ENCODE assay signal across 8 mouse cellular contexts in the genomic region with DNA sequence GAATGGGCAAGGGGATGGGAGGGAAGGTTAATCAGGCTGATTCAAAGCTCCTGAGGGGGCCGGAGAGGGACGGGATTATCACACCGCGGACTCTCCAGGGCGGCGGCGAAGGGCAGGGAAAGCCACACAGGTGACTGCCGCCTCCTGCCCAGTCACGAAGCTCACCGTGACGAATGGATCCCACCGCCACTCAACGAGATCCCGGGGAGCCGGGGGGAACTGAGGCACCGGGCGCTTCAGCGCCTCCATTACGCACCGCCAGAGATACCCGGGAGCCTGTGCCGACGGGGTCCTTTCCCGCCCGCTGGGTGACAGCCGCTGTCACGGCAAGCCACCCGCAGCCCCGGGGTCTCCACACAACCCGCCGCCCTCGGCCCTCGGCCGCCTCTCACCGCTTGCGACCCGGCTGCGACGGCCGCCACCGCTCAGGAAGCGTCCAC. TPM values are rescaled to one million over a fixed set of nuclear protein-coding genes. Genes with fewer than 3 reads are reported as not detected.
DNase-seq lines count a peak whose midpoint lies in the region; ATAC-seq and TF ChIP-seq lines count a peak whose summit lies in the region.

No protein-coding gene starts in this region.

- TF ChIP-seq CTCF in cerebellum, adult 2 months (IDR thresholded peaks at IDR 0.05; ENCODE audit: borderline replicate concordance, insufficient read depth, low read depth, low read length), result no peak

- under 1% methylated on average over 42 of the region's 42 CpGs for WGBS in cerebellum, adult 2 months
- WGBS in neural tube, embryonic 11.5 days, result 0% methylated on average over 36 of the region's 42 CpGs
- WGBS in forebrain, embryonic 11.5 days, result under 1% methylated on average over 34 of the region's 42 CpGs
- WGBS in neural tube, embryonic 15.5 days, result under 1% methylated on average over 42 of the region's 42 CpGs

- H3K4me1 ChIP-seq in cerebellum, adult 2 months (ENCODE audit: control insufficient read depth, insufficient read depth, low read length), result peaks cover 5% of the 10 kb centered on the region
- H3K4me1 ChIP-seq in neural tube, embryonic 11.5 days (ENCODE audit: control insufficient read depth, insufficient read depth, low read length), result peaks cover 6% of the 10 kb centered on the region; the same call in 1 of the 2 replicates
- no peaks in the 10 kb centered on the region; the same call in 1 of the 2 replicates for H3K4me1 ChIP-seq in forebrain, embryonic 11.5 days (replicated peaks; ENCODE audit: control insufficient read depth, insufficient read depth, low read length)
- peaks cover 33% of the 10 kb centered on the region for H3K4me1 ChIP-seq in neural tube, embryonic 15.5 days

- no peak for DNase-seq in cerebellum, adult 2 months
- no peak for DNase-seq in cerebellum, postnatal 14 days
- DNase-seq in neural tube, embryonic 11.5 days (ENCODE audit: low spot score), result no peak
- no peak for DNase-seq in neural tube, embryonic 10.5 days (ENCODE audit: extremely low spot score, low spot score)
- no peak for DNase-seq in forebrain, embryonic 11.5 days (ENCODE audit: low spot score)
- DNase-seq in liver, result peak; percentile 68
- no peak for DNase-seq in spleen, postnatal 36 days (ENCODE audit: low spot score in 2 of 2)

- peak overlapping the region; percentile 78 for H3K4me2 ChIP-seq in neural tube, embryonic 11.5 days (ENCODE audit: low read depth)
- peak overlapping the region; percentile 72 for H3K4me2 ChIP-seq in forebrain, embryonic 11.5 days (ENCODE audit: low read depth, low read length, severe bottlenecking)
- H3K4me2 ChIP-seq in neural tube, embryonic 15.5 days, result peak overlapping the region; percentile 71

- H3K4me3 ChIP-seq in cerebellum, adult 2 months (replicated peaks; ENCODE audit: insufficient read depth, low read depth, low read length), result peak overlapping the region; percentile 73
- H3K4me3 ChIP-seq in neural tube, embryonic 11.5 days (ENCODE audit: low read depth, low read length), result peak overlapping the region; percentile 88
- H3K4me3 ChIP-seq in forebrain, embryonic 11.5 days (ENCODE audit: low read depth, low read length), result peak overlapping the region; percentile 91
- H3K4me3 ChIP-seq in neural tube, embryonic 15.5 days (replicated peaks), result peak overlapping the region; percentile 95

- H3K27me3 ChIP-seq in cerebellum, adult 2 months (ENCODE audit: control insufficient read depth, insufficient read depth, low read length), result no peaks in the 10 kb centered on the region
- no peaks in the 10 kb centered on the region for H3K27me3 ChIP-seq in neural tube, embryonic 11.5 days (ENCODE audit: control insufficient read depth, insufficient read depth, low read length)
- H3K27me3 ChIP-seq in forebrain, embryonic 11.5 days (ENCODE audit: control insufficient read depth, insufficient read depth, low read length), result no peaks in the 10 kb centered on the region
- H3K27me3 ChIP-seq in neural tube, embryonic 15.5 days (replicated peaks), result no peaks in the 10 kb centered on the region

- TF ChIP-seq POLR2A in cerebellum, adult 2 months (IDR thresholded peaks at IDR 0.05; ENCODE audit: borderline replicate concordance, insufficient read depth, low read length), result no peak

- H3K36me3 ChIP-seq in neural tube, embryonic 11.5 days (ENCODE audit: control insufficient read depth, insufficient read depth, low read length), result peaks cover 3% of the 10 kb centered on the region
- H3K36me3 ChIP-seq in forebrain, embryonic 11.5 days (ENCODE audit: control insufficient read depth, insufficient read depth, low read length), result no peaks in the 10 kb centered on the region; the same call in 1 of the 2 replicates
- H3K36me3 ChIP-seq in neural tube, embryonic 15.5 days, result peaks cover 21% of the 10 kb centered on the region

- peak; percentile 48 for ATAC-seq in neural tube, embryonic 11.5 days (ENCODE audit: insufficient read depth, low FRiP score, low TSS enrichment)
- ATAC-seq in forebrain, embryonic 11.5 days (replicated peaks; ENCODE audit: low FRiP score), result no peak; the same call in none of the 2 replicates
- ATAC-seq in neural tube, embryonic 15.5 days (ENCODE audit: low FRiP score), result peak; percentile 73; the same call in 1 of the 2 replicates

- peak overlapping the region; percentile 86 for H3K9ac ChIP-seq in neural tube, embryonic 11.5 days (ENCODE audit: low read length)
- peak overlapping the region; percentile 82 for H3K9ac ChIP-seq in forebrain, embryonic 11.5 days (ENCODE audit: low read length)
- peak overlapping the region; percentile 95 for H3K9ac ChIP-seq in neural tube, embryonic 15.5 days (replicated peaks)

- H3K27ac ChIP-seq in cerebellum, adult 2 months (ENCODE audit: insufficient read depth, low read length), result peak overlapping the region; percentile 88
- H3K27ac ChIP-seq in neural tube, embryonic 11.5 days (ENCODE audit: low read depth, low read length), result peak overlapping the region; percentile 81
- H3K27ac ChIP-seq in forebrain, embryonic 11.5 days (ENCODE audit: low read depth, low read length), result peak overlapping the region; percentile 69; the same call in 1 of the 2 replicates
- H3K27ac ChIP-seq in neural tube, embryonic 15.5 days (replicated peaks), result peak overlapping the region; percentile 98

- no peaks in the 10 kb centered on the region for H3K9me3 ChIP-seq in neural tube, embryonic 11.5 days (ENCODE audit: control insufficient read depth, low read length)
- H3K9me3 ChIP-seq in forebrain, embryonic 11.5 days (ENCODE audit: control insufficient read depth, low read length), result no peaks in the 10 kb centered on the region
- H3K9me3 ChIP-seq in neural tube, embryonic 15.5 days (replicated peaks), result no peaks in the 10 kb centered on the region

RNA-seq across cellular contexts. Expression of gene Synj1, which starts 0.5 kb away (rescaled TPM):
- polyA plus RNA-seq in cerebellum, adult 2 months (2012; rRNA removed), result 151 and 159 TPM in 2 replicates
- 28.9 and 29.8 TPM in 2 replicates for polyA plus RNA-seq in neural tube, embryonic 11.5 days (2014; fragmentation: Nextera tagmentation; extraction: Ambion mirVana)
- polyA plus RNA-seq in forebrain, embryonic 11.5 days (2014; fragmentation: Nextera tagmentation; extraction: Ambion mirVana), result 25.2 and 26.1 TPM in 2 replicates
- 40.6 and 46.2 TPM in 2 replicates for polyA plus RNA-seq in neural tube, embryonic 15.5 days (2015; fragmentation: Nextera tagmentation; extraction: Ambion mirVana)

RNA-seq across cellular contexts. Expression of gene Paxbp1, which starts 33.7 kb away (rescaled TPM):
- polyA plus RNA-seq in cerebellum, adult 2 months (2012; rRNA removed), result 155 and 168 TPM in 2 replicates
- polyA plus RNA-seq in neural tube, embryonic 11.5 days (2014; fragmentation: Nextera tagmentation; extraction: Ambion mirVana), result 83.5 and 88.1 TPM in 2 replicates
- 93.0 and 109 TPM in 2 replicates for polyA plus RNA-seq in forebrain, embryonic 11.5 days (2014; fragmentation: Nextera tagmentation; extraction: Ambion mirVana)
- polyA plus RNA-seq in neural tube, embryonic 15.5 days (2015; fragmentation: Nextera tagmentation; extraction: Ambion mirVana), result 49.6 and 57.8 TPM in 2 replicates
